Mouse (Mus musculus) limb, embryonic 10.5 days (tissue): ENCODE measurements around the gene U2af1l4. TPM values are rescaled to one million over a fixed set of nuclear protein-coding genes. Genes with fewer than 3 reads are reported as not detected.
A peak's percentile ranks its signal among the peaks of the same experiment; 100 is the strongest.

Experiments used
- DNase-seq: peaks from one replicate; pipeline ENCODE4 v3.0.0-alpha.2; 2017; ENCODE audit warnings: low spot score
- H3K27ac ChIP-seq: fragments of 300-500 bp; sonication (generic); 2 replicates; pipeline ENCODE4 v1.5.1; 2016; ENCODE audit warnings: mild to moderate bottlenecking
- H3K27me3 ChIP-seq: fragments of 300-500 bp; sonication (generic); 2 replicates; pipeline ENCODE4 v1.6.1; 2016; ENCODE audit warnings: low read depth, mild to moderate bottlenecking; ENCODE audit not compliant: poor library complexity, severe bottlenecking
- H3K36me3 ChIP-seq: fragments of 300-500 bp; sonication (generic); 2 replicates; pipeline ENCODE4 v1.6.1; 2016; ENCODE audit warnings: mild to moderate bottlenecking, moderate library complexity
- H3K4me1 ChIP-seq: fragments of 300-500 bp; sonication (generic); 2 replicates; pipeline ENCODE4 v1.6.1; 2016
- H3K4me3 ChIP-seq: fragments of 300-500 bp; sonication (generic); 2 replicates; pipeline ENCODE4 v1.5.1; 2016; ENCODE audit warnings: mild to moderate bottlenecking, moderate library complexity
- H3K9me3 ChIP-seq: fragments of 300-500 bp; sonication (generic); replicated peaks from 2 replicates; pipeline ENCODE4 v1.6.1; 2016; ENCODE audit warnings: mild to moderate bottlenecking
- WGBS: fragments of 180-500 bp; shearing (Covaris S2); methylation state at CpG from one replicate; pipeline ENCODE4 v1.1.7; 2016; 5-methylcytosine and 5-hydroxymethylcytosine counted together
- polyA plus RNA-seq: library from polyadenylated mRNA; unstranded; fragments of >200 nt; fragmentation: Nextera tagmentation; extraction: Ambion mirVana; gene quantifications from 2 replicates; pipeline ENCODE4 v1.2.1, GENCODE M21; 2016

U2af1l4 gene
- polyA plus RNA-seq, 1 experiment from 2014 or later = 100 TPM

- no peaks in the 10 kb centered on the region for H3K9me3 ChIP-seq
- WGBS = 94% methylated on average over 18 of the region's 18 CpGs
- peaks cover 44% of the 10 kb centered on the region for H3K4me1 ChIP-seq
- H3K36me3 ChIP-seq = peaks cover 47% of the 10 kb centered on the region
- H3K27me3 ChIP-seq = no peaks in the 10 kb centered on the region
- H3K27ac ChIP-seq = no peak overlapping the region
- no peak for DNase-seq
- H3K4me3 ChIP-seq = 0 out of 2 replicates have a peak overlapping the region, but pooled peaks have one; percentile 9
Measured at GRCm38 (mm10) chr7:30556894-30557536, 6.1 kb upstream of the U2af1l4 start.

- DNase-seq = no peak
- Histone ChIP-seq H3K4me1 (peaks cover 42% of the 10 kb centered on the region), H3K36me3 (peaks cover 47% of the 10 kb centered on the region), H3K4me3 (peak overlapping the region; percentile 68), H3K27ac (no peak overlapping the region), H3K27me3 (no peaks in the 10 kb centered on the region), H3K9me3 (no peaks in the 10 kb centered on the region)
- WGBS = 95% methylated on average over 13 of the region's 13 CpGs
Measured at GRCm38 (mm10) chr7:30557901-30558514, 5.1 kb upstream of the U2af1l4 start.

- H3K36me3 ChIP-seq = peaks cover 46% of the 10 kb centered on the region
- WGBS = 15% methylated on average over 12 of the region's 12 CpGs
- H3K27me3 ChIP-seq = no peaks in the 10 kb centered on the region
- no peaks in the 10 kb centered on the region for H3K9me3 ChIP-seq
- peak overlapping the region; percentile 78 for H3K27ac ChIP-seq
- peaks cover 36% of the 10 kb centered on the region for H3K4me1 ChIP-seq
- peak overlapping the region; percentile 68 for H3K4me3 ChIP-seq
- no peak for DNase-seq
Measured at GRCm38 (mm10) chr7:30558656-30559442, 4.3 kb upstream of the U2af1l4 start.

GRCm38 (mm10) chr7:30559443-30559954 lies 3.6 kb upstream of the U2af1l4 start, which contains the start of gene Lin37:
Gene Lin37 (minus strand): TSS chr7:30559838.
- Histone ChIP-seq H3K27ac (peak within 1 kb of the TSS; percentile 78), H3K4me1 (peaks cover 42% of the 10 kb centered on the region)
- under 1% methylated on average over 20 of the region's 20 CpGs for WGBS

GRCm38 (mm10) chr7:30560296-30560695 lies 2.8 kb upstream of the U2af1l4 start:
- no peaks in the 10 kb centered on the region for H3K9me3 ChIP-seq
- peak overlapping the region; percentile 68; the same call in 1 of the 2 replicates for H3K4me3 ChIP-seq
- no peaks in the 10 kb centered on the region for H3K27me3 ChIP-seq
- H3K4me1 ChIP-seq = peaks cover 42% of the 10 kb centered on the region
- no peak for DNase-seq
- 73% methylated on average over 2 of the region's 2 CpGs for WGBS
- peaks cover 38% of the 10 kb centered on the region for H3K36me3 ChIP-seq
- peak overlapping the region; percentile 78; the same call in 1 of the 2 replicates for H3K27ac ChIP-seq

More at GRCm38 (mm10) chr7:30559443-30559954, 3.6 kb upstream of the U2af1l4 start, which contains the start of gene Lin37:
- Histone ChIP-seq H3K27me3 (no peaks in the 10 kb centered on the region), H3K4me3 (peak within 1 kb of the TSS; percentile 68), H3K36me3 (peaks cover 40% of the 10 kb centered on the region), H3K9me3 (no peaks in the 10 kb centered on the region)
- peak; percentile 91 for DNase-seq

- peak overlapping the region; percentile 93 for H3K27ac ChIP-seq
- peak overlapping the region; percentile 77 for H3K4me3 ChIP-seq
- WGBS = 3% methylated on average over 27 of the region's 27 CpGs
- peaks cover 38% of the 10 kb centered on the region for H3K36me3 ChIP-seq
- H3K27me3 ChIP-seq = no peaks in the 10 kb centered on the region
- no peaks in the 10 kb centered on the region for H3K9me3 ChIP-seq
- H3K4me1 ChIP-seq = peaks cover 33% of the 10 kb centered on the region
- DNase-seq = peak; percentile 63
Measured at GRCm38 (mm10) chr7:30562526-30563116, 480 bp upstream of the U2af1l4 start.

GRCm38 (mm10) chr7:30563906-30564280 lies 792 bp downstream of the U2af1l4 start:
- peak overlapping the region; percentile 77 for H3K4me3 ChIP-seq
- H3K4me1 ChIP-seq = peaks cover 20% of the 10 kb centered on the region
- H3K27ac ChIP-seq = 0 out of 2 replicates have a peak overlapping the region, but pooled peaks have one; percentile 93
- WGBS = 25% methylated on average over 6 of the region's 6 CpGs
- peaks cover 44% of the 10 kb centered on the region for H3K36me3 ChIP-seq
- no peaks in the 10 kb centered on the region for H3K9me3 ChIP-seq
- H3K27me3 ChIP-seq = no peaks in the 10 kb centered on the region
- no peak for DNase-seq

- Histone ChIP-seq H3K27ac (no peak within 1 kb of the TSS), H3K9me3 (no peaks in the 10 kb centered on the region), H3K36me3 (peaks cover 56% of the 10 kb centered on the region), H3K4me3 (peak within 1 kb of the TSS; percentile 77; the same call in 1 of the 2 replicates), H3K4me1 (peaks cover 18% of the 10 kb centered on the region), H3K27me3 (no peaks in the 10 kb centered on the region)
- DNase-seq = no peak
- WGBS = 95% methylated on average over 12 of the region's 12 CpGs
Measured at GRCm38 (mm10) chr7:30564970-30565571, 2.0 kb downstream of the U2af1l4 start, which contains the start of gene Igflr1. Gene Igflr1 (plus strand): TSS chr7:30565427.

GRCm38 (mm10) chr7:30566033-30566432 lies 2.9 kb downstream of the U2af1l4 start:
- peaks cover 18% of the 10 kb centered on the region for H3K4me1 ChIP-seq
- no peak overlapping the region for H3K27ac ChIP-seq
- H3K27me3 ChIP-seq = no peaks in the 10 kb centered on the region
- H3K36me3 ChIP-seq = peaks cover 65% of the 10 kb centered on the region
- H3K4me3 ChIP-seq = no peak overlapping the region
- 89% methylated on average over 9 of the region's 9 CpGs for WGBS
- H3K9me3 ChIP-seq = no peaks in the 10 kb centered on the region
- DNase-seq = no peak

GRCm38 (mm10) chr7:30567555-30567954 lies 4.5 kb downstream of the U2af1l4 start:
- DNase-seq = no peak
- Histone ChIP-seq H3K4me3 (no peak overlapping the region), H3K27me3 (no peaks in the 10 kb centered on the region), H3K27ac (no peak overlapping the region), H3K36me3 (peaks cover 77% of the 10 kb centered on the region), H3K4me1 (peaks cover 8% of the 10 kb centered on the region), H3K9me3 (no peaks in the 10 kb centered on the region)
- 91% methylated on average over 11 of the region's 11 CpGs for WGBS

GRCm38 (mm10) chr7:30572389-30572788 lies 9.3 kb downstream of the U2af1l4 start:
- no peaks in the 10 kb centered on the region for H3K27me3 ChIP-seq
- DNase-seq = no peak
- peaks cover 98% of the 10 kb centered on the region for H3K36me3 ChIP-seq
- H3K4me1 ChIP-seq = no peaks in the 10 kb centered on the region
- no peak overlapping the region for H3K27ac ChIP-seq
- H3K9me3 ChIP-seq = no peaks in the 10 kb centered on the region
- H3K4me3 ChIP-seq = no peak overlapping the region
- 92% methylated on average over 5 of the region's 5 CpGs for WGBS

- peaks cover 100% of the 10 kb centered on the region for H3K36me3 ChIP-seq
- H3K4me1 ChIP-seq = no peaks in the 10 kb centered on the region
- no peaks in the 10 kb centered on the region for H3K27me3 ChIP-seq
- H3K4me3 ChIP-seq = no peak overlapping the region
- WGBS = 85% methylated on average over 2 of the region's 2 CpGs
- H3K9me3 ChIP-seq = no peaks in the 10 kb centered on the region
- no peak for DNase-seq
- no peak overlapping the region for H3K27ac ChIP-seq
Measured at GRCm38 (mm10) chr7:30572969-30573368, 9.9 kb downstream of the U2af1l4 start.
